Mouse (Mus musculus) intestine, embryonic 15.5 days (tissue): ENCODE data around the gene Diras1. TPM values are rescaled to one million over a fixed set of nuclear protein-coding genes. Genes with fewer than 3 reads are reported as not detected.

Experiments used
- ATAC-seq: fragments of 200-750 bp; cut with Nextera tagmentation; 2 replicates; pipeline ENCODE4 v1.8.0; 2017; ENCODE audit warnings: moderate TSS enrichment, moderate library complexity
- H3K27ac ChIP-seq: fragments of 300-500 bp; sonication (generic); 2 replicates; pipeline ENCODE4 v1.5.1; 2015; ENCODE audit warnings: mild to moderate bottlenecking, inconsistent platforms
- H3K27me3 ChIP-seq: fragments of 300-500 bp; sonication (generic); replicated peaks from 2 replicates; pipeline ENCODE4 v1.6.1; 2015; ENCODE audit warnings: inconsistent platforms
- H3K36me3 ChIP-seq: fragments of 300-500 bp; sonication (generic); 2 replicates; pipeline ENCODE4 v1.6.1; 2015; ENCODE audit warnings: inconsistent platforms
- H3K4me1 ChIP-seq: fragments of 300-500 bp; sonication (generic); replicated peaks from 2 replicates; pipeline ENCODE4 v1.6.1; 2015; ENCODE audit warnings: inconsistent platforms
- H3K4me2 ChIP-seq: fragments of 300-500 bp; sonication (generic); replicated peaks from 2 replicates; pipeline ENCODE4 v1.6.1; 2015; ENCODE audit warnings: mild to moderate bottlenecking, inconsistent platforms
- H3K4me3 ChIP-seq: fragments of 300-500 bp; sonication (generic); replicated peaks from 2 replicates; pipeline ENCODE4 v1.5.1; 2015; ENCODE audit warnings: inconsistent platforms
- H3K9ac ChIP-seq: fragments of 300-500 bp; sonication (generic); 2 replicates; pipeline ENCODE4 v1.6.1; 2015; ENCODE audit warnings: inconsistent platforms
- H3K9me3 ChIP-seq: fragments of 300-500 bp; sonication (generic); 2 replicates; pipeline ENCODE4 v1.6.1; 2016; ENCODE audit warnings: inconsistent platforms
- WGBS: fragments of 180-500 bp; shearing (Covaris S2); methylation state at CpG from one replicate; pipeline ENCODE4 v1.1.7; 2015; 5-methylcytosine and 5-hydroxymethylcytosine counted together
- polyA plus RNA-seq: library from polyadenylated mRNA; unstranded; fragments of >200 nt; fragmentation: Nextera tagmentation; extraction: Ambion mirVana; gene quantifications from 2 replicates; pipeline ENCODE4 v1.2.1, GENCODE M21; 2015

Gene Diras1
- polyA plus RNA-seq, 1 experiment from 2014 or later = 0.94 TPM

DNA sequence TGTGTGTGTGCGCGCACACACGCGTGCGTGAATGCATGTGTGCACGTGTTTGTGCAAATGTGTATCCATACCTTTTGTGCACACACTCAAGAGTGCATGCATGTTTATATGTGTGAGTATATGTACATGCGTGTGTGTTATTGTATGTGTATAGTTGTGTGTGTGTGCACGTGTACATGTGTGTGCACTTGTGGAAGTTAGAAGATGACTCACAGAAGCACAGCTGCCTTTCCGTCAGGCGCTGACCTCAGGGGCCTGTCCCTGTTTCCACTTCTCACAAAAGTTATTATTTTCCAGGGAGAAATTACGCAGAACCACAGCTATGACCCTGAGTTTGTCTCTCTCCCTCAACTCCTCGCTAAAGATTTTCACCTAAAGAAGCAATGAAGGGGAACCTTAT, 41.2 kb downstream of the Diras1 start:
- no peak overlapping the region for H3K9ac ChIP-seq
- WGBS = 90% methylated on average over 12 of the region's 12 CpGs
- ATAC-seq = no peak
- H3K36me3 ChIP-seq = no peaks in the 10 kb centered on the region
- H3K4me1 ChIP-seq = peaks cover 19% of the 10 kb centered on the region
- no peak overlapping the region for H3K27ac ChIP-seq
- H3K9me3 ChIP-seq = no peaks in the 10 kb centered on the region
- no peak overlapping the region for H3K4me3 ChIP-seq
- H3K4me2 ChIP-seq = no peak overlapping the region
- H3K27me3 ChIP-seq = peaks cover 12% of the 10 kb centered on the region; the same call in 1 of the 2 replicates

DNA sequence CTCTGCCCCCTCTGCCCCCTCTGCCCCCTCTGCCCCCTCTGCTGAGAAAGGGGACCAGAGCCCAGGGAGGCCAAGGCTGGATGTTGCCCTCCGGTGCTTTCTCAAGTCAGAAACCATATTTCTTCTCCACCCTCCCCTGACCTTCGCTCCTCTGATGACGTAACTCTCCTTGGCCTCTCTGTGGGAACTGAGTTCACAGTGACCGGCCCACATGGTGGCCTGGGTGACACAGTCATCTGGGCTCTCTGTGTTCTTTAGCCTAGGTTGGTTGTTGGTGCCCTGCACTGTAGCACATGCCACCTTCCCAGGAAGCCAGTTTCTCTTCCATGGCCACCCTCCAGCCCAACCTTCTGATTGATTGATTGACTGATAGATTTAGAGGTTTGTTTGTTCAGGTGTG, 43.1 kb downstream of the Diras1 start:
- peak; percentile 72 for ATAC-seq
- WGBS = 54% methylated on average over 4 of the region's 4 CpGs
- 0 out of 2 replicates have a peak overlapping the region, but pooled peaks have one; percentile 19 for H3K4me2 ChIP-seq

DNA sequence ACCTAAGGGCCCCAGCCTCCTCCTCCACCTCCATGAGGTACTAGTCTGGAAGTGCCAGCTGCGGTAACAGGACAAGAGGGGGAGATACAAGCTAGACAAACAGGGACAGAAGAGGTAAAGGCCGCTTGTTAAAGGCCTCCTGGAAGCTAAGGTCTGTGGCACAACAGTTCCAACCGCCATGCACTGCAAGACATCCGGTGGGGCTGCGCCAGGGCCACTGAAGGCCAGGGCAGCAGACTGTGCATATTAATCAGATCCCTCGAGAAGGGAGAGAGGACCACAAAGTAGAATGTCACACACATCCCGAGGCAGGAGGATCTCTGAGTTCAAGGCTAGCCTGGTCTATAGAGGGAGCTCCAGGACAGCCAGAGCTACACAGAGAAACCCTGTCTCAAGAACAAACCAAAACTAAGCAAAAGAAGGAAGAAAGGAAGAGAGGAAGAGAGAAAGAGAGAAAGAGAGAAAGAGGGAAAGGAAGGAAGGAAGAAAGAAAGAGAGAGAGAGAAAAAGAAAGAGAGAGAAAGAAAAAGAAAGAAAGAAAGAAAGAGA, 43.8 kb downstream of the Diras1 start:
- Histone ChIP-seq H3K4me3 (no peak overlapping the region), H3K36me3 (no peaks in the 10 kb centered on the region), H3K27me3 (peaks cover 9% of the 10 kb centered on the region; the same call in 1 of the 2 replicates), H3K4me1 (peaks cover 16% of the 10 kb centered on the region), H3K9ac (no peak overlapping the region), H3K9me3 (no peaks in the 10 kb centered on the region), H3K27ac (no peak overlapping the region), H3K4me2 (no peak overlapping the region)
- WGBS = 54% methylated on average over 7 of the region's 7 CpGs
- ATAC-seq = no peak

More for the DNA sequence above, 43.1 kb downstream of the Diras1 start:
- H3K36me3 ChIP-seq = no peaks in the 10 kb centered on the region
- H3K4me1 ChIP-seq = peaks cover 16% of the 10 kb centered on the region
- no peaks in the 10 kb centered on the region for H3K9me3 ChIP-seq
- H3K27me3 ChIP-seq = peaks cover 9% of the 10 kb centered on the region; the same call in 1 of the 2 replicates
- no peak overlapping the region for H3K4me3 ChIP-seq
- no peak overlapping the region for H3K27ac ChIP-seq
- H3K9ac ChIP-seq = no peak overlapping the region

DNA sequence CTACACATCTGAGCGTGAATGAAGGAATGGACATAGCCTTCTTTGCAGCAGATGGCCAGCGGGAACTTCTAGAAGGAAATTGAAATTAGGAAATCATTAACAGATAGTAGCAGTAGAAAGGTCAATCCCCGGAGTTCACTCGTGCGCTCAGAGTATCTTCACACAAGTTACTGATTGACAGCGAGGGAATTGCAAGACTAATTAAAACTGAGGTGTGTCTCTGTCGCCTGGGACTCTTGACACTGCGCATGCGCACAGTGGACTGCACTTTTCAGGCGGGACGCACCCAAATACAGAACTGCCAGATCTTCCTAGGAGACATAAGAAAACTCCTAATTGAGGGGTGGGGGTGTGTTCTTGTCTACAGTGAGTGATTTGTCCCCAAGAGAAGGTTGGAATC, 50.0 kb downstream of the Diras1 start:
- ATAC-seq = peak; percentile 82
- no peaks in the 10 kb centered on the region for H3K36me3 ChIP-seq
- no peaks in the 10 kb centered on the region for H3K9me3 ChIP-seq
- H3K27ac ChIP-seq = peak overlapping the region; percentile 56
- H3K4me1 ChIP-seq = peaks cover 27% of the 10 kb centered on the region
- no peak overlapping the region for H3K9ac ChIP-seq
- H3K4me3 ChIP-seq = no peak overlapping the region
- H3K27me3 ChIP-seq = no peaks in the 10 kb centered on the region
- peak overlapping the region; percentile 30 for H3K4me2 ChIP-seq
- 63% methylated on average over 11 of the region's 11 CpGs for WGBS

DNA sequence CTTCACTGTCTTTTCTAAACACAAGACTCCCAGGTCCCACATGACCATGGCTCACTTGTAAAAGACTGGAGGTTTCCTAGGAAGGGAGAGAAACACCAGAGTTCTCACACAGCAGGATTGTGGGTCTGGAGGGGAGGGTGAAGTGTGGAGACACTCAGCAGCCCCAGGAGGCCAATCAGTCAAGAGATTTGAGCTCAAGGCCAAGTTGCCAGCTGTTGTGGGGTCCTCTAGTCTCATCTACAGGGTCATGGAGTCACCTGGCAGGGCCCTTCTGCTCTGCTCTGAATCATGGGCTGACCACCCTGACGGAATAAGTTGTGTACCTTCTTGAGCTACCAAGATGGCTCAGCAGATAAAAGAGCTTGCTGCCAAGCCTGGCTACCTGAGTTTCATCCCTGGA, 51.7 kb downstream of the Diras1 start:
- no peaks in the 10 kb centered on the region for H3K36me3 ChIP-seq
- H3K9me3 ChIP-seq = no peaks in the 10 kb centered on the region
- H3K27me3 ChIP-seq = no peaks in the 10 kb centered on the region
- WGBS = 82% methylated on average over 1 of the region's 1 CpGs
- no peak overlapping the region for H3K4me3 ChIP-seq
- peaks cover 27% of the 10 kb centered on the region for H3K4me1 ChIP-seq
- H3K9ac ChIP-seq = no peak overlapping the region
- no peak for ATAC-seq
- no peak overlapping the region for H3K4me2 ChIP-seq
- no peak overlapping the region for H3K27ac ChIP-seq

DNA sequence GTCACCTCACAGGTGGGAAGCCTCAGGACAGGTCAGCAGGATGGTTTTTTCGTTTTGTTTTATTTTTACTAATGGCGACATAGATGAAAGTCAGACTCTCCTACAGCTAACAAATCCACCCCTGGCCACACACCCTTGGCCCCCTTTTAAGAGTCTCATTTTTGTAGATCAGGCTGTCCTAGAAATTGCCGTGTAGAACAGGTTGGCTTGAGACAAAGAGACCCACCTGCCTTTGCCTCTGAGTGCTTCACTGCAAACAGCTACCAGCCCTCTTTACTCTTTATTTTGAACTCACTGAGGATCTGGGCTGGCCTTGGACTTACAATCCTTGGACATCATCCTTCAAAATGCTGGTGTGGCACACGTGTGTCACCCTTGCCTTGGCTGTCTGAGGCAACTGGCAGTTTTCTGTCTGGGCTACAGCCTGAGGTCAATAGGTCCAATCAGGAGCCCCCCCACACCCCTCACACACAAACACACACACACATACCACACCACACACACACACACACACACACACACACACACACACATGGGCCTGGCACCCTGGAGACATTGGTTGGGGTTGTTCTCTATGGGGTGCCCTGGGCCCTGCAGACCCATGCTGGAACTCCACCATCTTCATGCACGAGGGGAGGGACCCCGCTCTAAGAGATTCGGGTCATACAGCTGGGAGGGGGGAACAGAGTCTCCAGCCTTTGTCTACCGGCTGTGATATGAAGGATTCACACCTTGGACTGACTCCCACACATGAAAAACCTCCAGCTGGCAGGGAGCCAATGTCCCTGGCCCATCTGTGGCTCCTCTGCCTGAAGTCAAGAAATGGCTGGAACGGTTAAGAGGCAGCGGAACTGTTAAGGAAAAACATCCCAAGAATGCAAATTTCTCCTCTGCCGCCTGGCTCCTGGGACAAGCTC, 53.1 kb downstream of the Diras1 start:
- 40% methylated on average over 11 of the region's 11 CpGs for WGBS
- H3K9ac ChIP-seq = no peak overlapping the region
- ATAC-seq = peak; percentile 9; the same call in 1 of the 2 replicates

DNA sequence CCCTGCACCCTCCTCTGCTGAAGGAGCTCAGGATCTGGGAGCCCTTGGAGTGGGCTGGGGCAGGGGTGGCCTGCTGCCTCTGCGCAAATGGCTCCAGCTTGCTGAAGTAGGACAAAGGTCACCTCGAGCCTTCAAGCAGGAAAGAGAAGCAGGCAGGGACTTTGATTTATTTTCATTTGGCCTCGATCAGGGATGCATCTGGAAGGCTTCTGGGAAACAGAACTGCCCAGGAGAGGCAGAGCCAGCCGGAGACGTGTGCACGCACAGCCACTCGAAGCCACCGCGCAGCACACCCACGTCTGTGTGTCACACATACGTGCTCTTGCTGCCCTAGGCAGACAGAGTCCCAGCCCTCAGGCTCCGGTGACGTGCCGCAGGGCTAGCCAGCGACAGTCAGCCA, 53.9 kb downstream of the Diras1 start:
- no peak overlapping the region for H3K4me3 ChIP-seq
- H3K27ac ChIP-seq = peak overlapping the region; percentile 48
- 40% methylated on average over 15 of the region's 15 CpGs for WGBS
- peak; percentile 50 for ATAC-seq
- no peaks in the 10 kb centered on the region for H3K36me3 ChIP-seq
- no peak overlapping the region for H3K9ac ChIP-seq
- no peaks in the 10 kb centered on the region for H3K27me3 ChIP-seq
- no peaks in the 10 kb centered on the region for H3K9me3 ChIP-seq
- no peak overlapping the region for H3K4me2 ChIP-seq
- peaks cover 34% of the 10 kb centered on the region for H3K4me1 ChIP-seq

More for the DNA sequence above, 53.1 kb downstream of the Diras1 start:
- no peaks in the 10 kb centered on the region for H3K36me3 ChIP-seq
- peaks cover 30% of the 10 kb centered on the region for H3K4me1 ChIP-seq
- H3K27me3 ChIP-seq = no peaks in the 10 kb centered on the region
- no peaks in the 10 kb centered on the region for H3K9me3 ChIP-seq
- no peak overlapping the region for H3K4me2 ChIP-seq
- H3K27ac ChIP-seq = peak overlapping the region; percentile 61; the same call in 1 of the 2 replicates
- no peak overlapping the region for H3K4me3 ChIP-seq

DNA sequence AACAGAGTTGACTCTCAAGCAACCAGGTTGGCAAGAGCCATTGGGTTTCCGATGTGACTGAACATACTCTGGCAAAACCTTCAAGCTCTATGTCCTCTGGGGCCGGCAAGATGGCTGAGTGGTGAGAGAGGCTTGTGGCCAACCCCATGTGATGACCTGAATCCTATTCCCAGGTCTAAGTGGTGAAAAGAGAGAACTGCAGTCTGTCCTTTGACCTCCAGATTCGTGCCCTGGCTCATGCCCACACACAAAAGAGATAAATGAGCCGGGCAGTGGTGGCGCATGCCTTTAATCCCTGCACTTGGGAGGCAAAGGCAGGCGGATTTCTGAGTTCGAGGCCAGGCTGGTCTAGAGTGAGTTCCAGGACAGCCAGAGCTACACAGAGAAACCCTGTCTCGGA, 55.3 kb downstream of the Diras1 start:
- no peaks in the 10 kb centered on the region for H3K36me3 ChIP-seq
- no peak overlapping the region for H3K4me2 ChIP-seq
- peaks cover 37% of the 10 kb centered on the region for H3K4me1 ChIP-seq
- no peak overlapping the region for H3K9ac ChIP-seq
- H3K9me3 ChIP-seq = no peaks in the 10 kb centered on the region
- H3K27me3 ChIP-seq = no peaks in the 10 kb centered on the region
- WGBS = 83% methylated on average over 8 of the region's 8 CpGs
- H3K27ac ChIP-seq = no peak overlapping the region
- H3K4me3 ChIP-seq = no peak overlapping the region
- no peak for ATAC-seq

Other genes with a start within 250 kb of the Diras1 start
- 63.7 and 69.7 TPM in 2 replicates for gene Sf3a2, start 227.5 kb downstream of the Diras1 start, polyA plus RNA-seq
- 132 and 133 TPM in 2 replicates for gene Plekhj1, start 227.0 kb downstream of the Diras1 start, polyA plus RNA-seq
- not detected in 2 replicates for gene Amh, start 220.4 kb downstream of the Diras1 start, polyA plus RNA-seq
- 0.88 and 1.2 TPM in 2 replicates for gene Jsrp1, start 212.2 kb downstream of the Diras1 start, polyA plus RNA-seq
- gene Oaz1, start 199.0 kb downstream of the Diras1 start, polyA plus RNA-seq = 1,393 and 1,601 TPM in 2 replicates
- 0.05 and 0.09 TPM in 2 replicates for gene Lingo3, start 181.6 kb downstream of the Diras1 start, polyA plus RNA-seq
- 270 and 286 TPM in 2 replicates for gene Lsm7, start 170.5 kb downstream of the Diras1 start, polyA plus RNA-seq
- 34.8 and 37.8 TPM in 2 replicates for gene Sppl2b, start 170.4 kb downstream of the Diras1 start, polyA plus RNA-seq
- 0.05 TPM in 1 of 2 replicates, not detected in the other for gene Tmprss9, start 153.8 kb downstream of the Diras1 start, polyA plus RNA-seq
- 363 and 364 TPM in 2 replicates for gene Timm13, start 124.7 kb downstream of the Diras1 start, polyA plus RNA-seq
- gene Lmnb2, start 107.4 kb downstream of the Diras1 start, polyA plus RNA-seq = 41.0 and 42.6 TPM in 2 replicates
- gene Gadd45b, start 95.6 kb downstream of the Diras1 start, polyA plus RNA-seq = 26.6 and 29.9 TPM in 2 replicates
- gene Gng7, start 10.7 kb downstream of the Diras1 start, polyA plus RNA-seq = 4.5 and 4.7 TPM in 2 replicates
- gene Slc39a3, start 11.8 kb upstream of the Diras1 start, polyA plus RNA-seq = 15.0 and 18.2 TPM in 2 replicates
- gene Sgta, start 34.5 kb upstream of the Diras1 start, polyA plus RNA-seq = 166 and 183 TPM in 2 replicates
- 57.1 and 60.1 TPM in 2 replicates for gene Thop1, start 44.4 kb upstream of the Diras1 start, polyA plus RNA-seq
- gene Creb3l3, start 73.2 kb upstream of the Diras1 start, polyA plus RNA-seq = 48.2 and 57.8 TPM in 2 replicates
- gene Map2k2, start 80.3 kb upstream of the Diras1 start, polyA plus RNA-seq = 190 and 208 TPM in 2 replicates
- gene Zbtb7a, start 109.6 kb upstream of the Diras1 start, polyA plus RNA-seq = 52.5 and 53.0 TPM in 2 replicates
- gene Pias4, start 142.3 kb upstream of the Diras1 start, polyA plus RNA-seq = 47.2 and 58.4 TPM in 2 replicates
- 515 and 540 TPM in 2 replicates for gene Eef2, start 151.0 kb upstream of the Diras1 start, polyA plus RNA-seq
- gene Dapk3, start 157.3 kb upstream of the Diras1 start, polyA plus RNA-seq = 56.6 and 62.7 TPM in 2 replicates
- 0.13 and 0.15 TPM in 2 replicates for gene 4930442H23Rik, start 158.2 kb upstream of the Diras1 start, polyA plus RNA-seq
- 0.14 TPM in 1 of 2 replicates, not detected in the other for gene Nmrk2, start 176.4 kb upstream of the Diras1 start, polyA plus RNA-seq
- 1.7 TPM in 2 replicates for gene Atcay, start 205.2 kb upstream of the Diras1 start, polyA plus RNA-seq
- 7.9 and 9.2 TPM in 2 replicates for gene Zfr2, start 207.5 kb upstream of the Diras1 start, polyA plus RNA-seq
- 2.2 and 2.4 TPM in 2 replicates for gene Matk, start 227.3 kb upstream of the Diras1 start, polyA plus RNA-seq
- 242 and 245 TPM in 2 replicates for gene Mrpl54, start 241.3 kb upstream of the Diras1 start, polyA plus RNA-seq
- 55.1 and 69.2 TPM in 2 replicates for gene Apba3, start 241.3 kb upstream of the Diras1 start, polyA plus RNA-seq